Mouse (Mus musculus) megakaryocyte, embryonic 14.5 days (primary cell): ENCODE results near the gene Cela3a.

Experiments
- FLI1 ChIP-seq: IDR thresholded peaks from 2 replicates; pipeline ENCODE4 v1.6.1; 2012; ENCODE audit warnings: low read length, inconsistent platforms, mixed read lengths
- GATA1 ChIP-seq: IDR thresholded peaks from 3 replicates; pipeline ENCODE4 v1.6.1; 2012; ENCODE audit warnings: mixed read lengths, low read length, inconsistent platforms, borderline replicate concordance

- TF ChIP-seq GATA1 = no peak
- no peak for TF ChIP-seq FLI1
Observed at GRCm38 (mm10) chr4:137454582-137454981, 45.0 kb upstream of the Cela3a start.
